Mouse (Mus musculus) midbrain, embryonic 16.5 days (tissue): ENCODE results near the gene Nhlrc1. TPM values are rescaled to one million over a fixed set of nuclear protein-coding genes. Genes with fewer than 3 reads are reported as not detected.
A peak's percentile ranks its signal among the peaks of the same experiment; 100 is the strongest.

Experiments
- ATAC-seq: fragments of 200-750 bp; cut with Nextera tagmentation; 2 replicates; pipeline ENCODE4 v1.8.0; 2017; ENCODE audit warnings: moderate TSS enrichment
- H3K27ac ChIP-seq: fragments of 300-500 bp; sonication (generic); 2 replicates; pipeline ENCODE4 v1.5.1; 2014; ENCODE audit warnings: mild to moderate bottlenecking, low read length, mixed read lengths
- H3K27me3 ChIP-seq: fragments of 300-500 bp; sonication (generic); 2 replicates; pipeline ENCODE4 v1.6.1; 2014; ENCODE audit warnings: low read depth, low read length, mixed read lengths; ENCODE audit not compliant: control insufficient read depth, insufficient read depth
- H3K36me3 ChIP-seq: fragments of 300-500 bp; sonication (generic); 2 replicates; pipeline ENCODE4 v1.6.1; 2014; ENCODE audit warnings: mild to moderate bottlenecking, low read length, moderate library complexity, mixed read lengths; ENCODE audit not compliant: control insufficient read depth, insufficient read depth
- H3K4me1 ChIP-seq: fragments of 300-500 bp; sonication (generic); 2 replicates; pipeline ENCODE4 v1.6.1; 2014; ENCODE audit warnings: mild to moderate bottlenecking, low read length, mixed read lengths; ENCODE audit not compliant: control insufficient read depth, insufficient read depth
- H3K4me2 ChIP-seq: fragments of 300-500 bp; sonication (generic); 2 replicates; pipeline ENCODE4 v1.6.1; 2014; ENCODE audit warnings: mild to moderate bottlenecking, low read length, mixed read lengths
- H3K4me3 ChIP-seq: fragments of 300-500 bp; sonication (generic); 2 replicates; pipeline ENCODE4 v1.5.1; 2014; ENCODE audit warnings: low read depth, mild to moderate bottlenecking, low read length, moderate library complexity, mixed read lengths
- H3K9ac ChIP-seq: fragments of 300-500 bp; sonication (generic); 2 replicates; pipeline ENCODE4 v1.6.1; 2014; ENCODE audit warnings: low read depth, low read length, mixed read lengths
- H3K9me3 ChIP-seq: fragments of 300-500 bp; sonication (generic); replicated peaks from 2 replicates; pipeline ENCODE4 v1.6.1; 2014; ENCODE audit warnings: mild to moderate bottlenecking, low read length, mixed read lengths; ENCODE audit not compliant: control insufficient read depth, poor library complexity, severe bottlenecking
- WGBS: fragments of 180-500 bp; shearing (Covaris S2); extraction: QIAGEN DNeasy Blood & Tissue Kit; methylation state at CpG from one replicate; pipeline ENCODE4 v1.1.7; 2014; 5-methylcytosine and 5-hydroxymethylcytosine counted together
- polyA plus RNA-seq: library from polyadenylated mRNA; unstranded; fragments of >200 nt; fragmentation: Nextera tagmentation; extraction: Ambion mirVana; gene quantifications from 2 replicates; pipeline ENCODE4 v1.2.1, GENCODE M21; 2015

The Nhlrc1 gene
- polyA plus RNA-seq, 1 experiment from 2014 or later, result 19.3 TPM

DNA sequence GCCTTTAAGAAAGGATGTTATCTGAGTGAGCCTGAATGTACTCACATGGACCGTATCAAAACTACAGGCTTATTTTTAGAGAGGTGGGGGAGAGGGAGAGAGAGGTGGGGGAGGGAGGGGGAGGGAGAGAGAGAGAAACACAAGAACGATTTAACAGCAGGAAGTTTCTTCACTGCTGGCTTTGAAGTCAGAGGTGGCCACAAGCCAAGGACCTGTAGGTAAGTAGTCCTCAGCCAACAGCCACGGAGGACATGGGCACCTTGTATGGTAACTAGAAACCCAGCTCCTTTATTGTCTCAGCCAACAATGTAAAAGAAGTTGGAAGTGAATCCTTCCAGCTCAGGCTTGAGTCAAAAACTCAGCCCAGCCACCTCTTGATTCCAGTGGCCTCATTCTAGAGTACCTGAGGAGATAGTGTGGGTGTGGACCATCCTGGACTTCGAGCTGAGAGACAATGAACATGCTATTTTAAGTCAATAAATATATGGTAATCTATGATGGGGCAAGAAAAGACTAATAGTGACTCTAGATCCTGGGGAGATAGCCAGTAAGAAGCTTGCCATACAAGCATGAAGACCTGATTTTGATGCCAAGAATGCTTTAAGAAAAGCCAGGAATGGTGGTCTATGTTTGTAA is 24.2 kb downstream of the Nhlrc1 start:
- Histone ChIP-seq H3K4me1 (no peaks in the 10 kb centered on the region), H3K27ac (no peak overlapping the region), H3K36me3 (no peaks in the 10 kb centered on the region), H3K9me3 (no peaks in the 10 kb centered on the region), H3K4me3 (no peak overlapping the region), H3K27me3 (no peaks in the 10 kb centered on the region), H3K4me2 (no peak overlapping the region), H3K9ac (no peak overlapping the region)
- 46% methylated on average over 4 of the region's 4 CpGs for WGBS
- no peak for ATAC-seq

GRCm38 (mm10) chr13:46987941-46988340 is 26.7 kb downstream of the Nhlrc1 start:
- Histone ChIP-seq H3K9ac (no peak overlapping the region), H3K4me3 (no peak overlapping the region), H3K27ac (no peak overlapping the region), H3K9me3 (no peaks in the 10 kb centered on the region), H3K27me3 (no peaks in the 10 kb centered on the region), H3K4me1 (no peaks in the 10 kb centered on the region), H3K4me2 (no peak overlapping the region), H3K36me3 (no peaks in the 10 kb centered on the region)
- WGBS, result 67% methylated on average over 8 of the region's 8 CpGs
- no peak for ATAC-seq

DNA sequence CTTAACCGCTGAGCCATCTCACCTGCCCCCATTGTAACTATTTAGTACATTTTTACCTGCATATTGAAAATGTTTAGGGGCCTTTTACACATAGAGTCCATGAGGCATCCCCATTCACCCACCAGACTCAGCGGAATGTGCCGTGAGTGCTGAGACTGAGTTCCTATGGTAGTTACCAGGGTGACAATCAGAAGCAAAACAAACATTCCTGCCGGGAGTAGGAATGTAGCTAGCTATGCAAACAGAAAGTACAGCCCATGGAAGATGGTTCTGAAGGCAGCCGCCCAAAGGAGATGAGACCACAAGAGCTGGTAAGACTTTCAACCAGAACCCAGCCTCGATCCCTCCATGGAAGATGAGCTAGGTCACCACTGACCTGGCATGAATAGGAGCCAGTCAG is 28.4 kb downstream of the Nhlrc1 start:
- 66% methylated on average over 6 of the region's 6 CpGs for WGBS

GRCm38 (mm10) chr13:46983878-46984277 is 30.8 kb downstream of the Nhlrc1 start:
- Histone ChIP-seq H3K9me3 (no peaks in the 10 kb centered on the region), H3K4me2 (no peak overlapping the region), H3K27me3 (no peaks in the 10 kb centered on the region), H3K4me1 (no peaks in the 10 kb centered on the region), H3K27ac (no peak overlapping the region), H3K9ac (no peak overlapping the region), H3K36me3 (no peaks in the 10 kb centered on the region), H3K4me3 (no peak overlapping the region)
- ATAC-seq, result no peak
- WGBS, result 93% methylated on average over 2 of the region's 2 CpGs

More for the DNA sequence above, 28.4 kb downstream of the Nhlrc1 start:
- Histone ChIP-seq H3K36me3 (no peaks in the 10 kb centered on the region), H3K9ac (no peak overlapping the region), H3K4me1 (no peaks in the 10 kb centered on the region), H3K27ac (no peak overlapping the region), H3K4me3 (no peak overlapping the region), H3K27me3 (no peaks in the 10 kb centered on the region), H3K4me2 (no peak overlapping the region), H3K9me3 (no peaks in the 10 kb centered on the region)
- no peak for ATAC-seq

DNA sequence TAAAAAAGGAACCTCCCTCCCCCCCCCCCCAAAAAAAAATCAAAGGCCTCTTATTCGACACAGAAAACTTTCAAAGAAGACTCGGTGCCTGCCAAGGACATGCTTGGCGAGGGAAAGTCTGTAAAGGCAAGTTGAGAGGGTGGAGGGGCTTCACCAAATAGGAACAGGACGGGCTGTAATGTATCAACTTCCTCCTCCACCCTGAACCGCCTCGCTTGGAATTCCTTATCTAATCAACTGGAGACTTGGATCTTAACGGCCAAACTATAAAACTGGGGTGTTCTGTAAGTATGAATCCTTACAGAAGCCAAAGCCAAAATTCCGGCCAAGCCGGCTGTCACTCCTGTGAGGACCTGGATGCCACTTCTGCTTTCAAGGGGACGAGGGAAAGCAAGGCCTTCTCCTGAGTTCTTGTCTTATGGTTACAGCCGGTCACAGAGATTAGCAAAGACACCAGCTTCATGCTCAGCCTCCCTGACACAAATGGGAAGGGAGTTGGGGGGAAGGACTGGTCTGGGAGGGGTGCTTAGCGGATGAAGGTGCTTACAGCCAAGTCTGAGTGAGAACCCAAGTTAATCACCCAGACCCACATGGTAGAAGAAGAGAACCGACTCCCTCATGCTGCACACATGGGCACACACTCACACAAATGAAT is 34.7 kb downstream of the Nhlrc1 start:
- WGBS, result 72% methylated on average over 13 of the region's 13 CpGs
- no peak for ATAC-seq
- H3K9ac ChIP-seq, result no peak overlapping the region

GRCm38 (mm10) chr13:46976532-46976931 is 38.1 kb downstream of the Nhlrc1 start:
- H3K4me1 ChIP-seq, result peaks cover 7% of the 10 kb centered on the region
- H3K27me3 ChIP-seq, result no peaks in the 10 kb centered on the region
- no peak overlapping the region for H3K4me2 ChIP-seq
- no peak overlapping the region for H3K27ac ChIP-seq
- 93% methylated on average over 7 of the region's 7 CpGs for WGBS
- ATAC-seq, result no peak
- H3K4me3 ChIP-seq, result no peak overlapping the region
- H3K9ac ChIP-seq, result no peak overlapping the region
- no peaks in the 10 kb centered on the region for H3K9me3 ChIP-seq
- no peaks in the 10 kb centered on the region for H3K36me3 ChIP-seq

More for the DNA sequence above, 34.7 kb downstream of the Nhlrc1 start:
- peaks cover 5% of the 10 kb centered on the region for H3K4me1 ChIP-seq
- H3K27ac ChIP-seq, result no peak overlapping the region
- no peaks in the 10 kb centered on the region for H3K27me3 ChIP-seq
- H3K4me2 ChIP-seq, result no peak overlapping the region
- H3K4me3 ChIP-seq, result no peak overlapping the region
- no peaks in the 10 kb centered on the region for H3K9me3 ChIP-seq
- H3K36me3 ChIP-seq, result no peaks in the 10 kb centered on the region

- no peak overlapping the region for H3K9ac ChIP-seq
- H3K27me3 ChIP-seq, result no peaks in the 10 kb centered on the region
- peaks cover 7% of the 10 kb centered on the region for H3K4me1 ChIP-seq
- H3K4me2 ChIP-seq, result peak overlapping the region; percentile 75; the same call in 1 of the 2 replicates
- no peaks in the 10 kb centered on the region for H3K9me3 ChIP-seq
- no peak overlapping the region for H3K4me3 ChIP-seq
- no peak overlapping the region for H3K27ac ChIP-seq
- no peaks in the 10 kb centered on the region for H3K36me3 ChIP-seq
- no peak for ATAC-seq
- 42% methylated on average over 4 of the region's 4 CpGs for WGBS
These were observed 38.7 kb downstream of the Nhlrc1 start for GRCm38 (mm10) chr13:46975930-46976329.

DNA sequence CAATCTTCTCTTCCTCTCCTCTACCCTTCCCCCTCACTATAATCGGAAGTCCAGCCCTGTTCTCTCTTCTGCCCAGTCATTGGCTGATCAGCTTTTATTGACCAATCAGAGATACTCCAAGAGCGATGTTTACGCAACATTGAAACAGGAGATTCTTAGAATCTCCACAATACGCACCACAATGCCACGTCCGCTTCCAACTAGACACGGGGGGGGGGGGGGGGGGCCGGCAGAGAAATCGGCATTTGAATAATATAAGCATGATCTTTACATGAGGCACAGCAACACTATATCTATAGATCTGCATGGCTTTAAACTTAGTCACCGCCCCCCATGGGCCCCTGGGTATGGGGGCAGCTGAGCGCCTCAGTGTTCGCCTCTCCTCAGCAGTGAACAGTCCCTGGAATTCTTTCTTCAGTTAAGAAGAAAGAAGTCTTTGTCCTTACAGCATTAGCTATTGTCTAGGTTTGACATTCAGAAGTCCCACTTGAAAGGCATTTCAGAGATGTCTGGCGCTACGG is 39.6 kb downstream of the Nhlrc1 start:
- WGBS, result 15% methylated on average over 13 of the region's 14 CpGs
- Histone ChIP-seq H3K9me3 (no peaks in the 10 kb centered on the region), H3K4me2 (peak overlapping the region; percentile 75), H3K27me3 (no peaks in the 10 kb centered on the region), H3K9ac (peak overlapping the region; percentile 62), H3K4me1 (peaks cover 7% of the 10 kb centered on the region), H3K4me3 (peak overlapping the region; percentile 41), H3K36me3 (no peaks in the 10 kb centered on the region), H3K27ac (peak overlapping the region; percentile 61)
- peak; percentile 96 for ATAC-seq

- Histone ChIP-seq H3K36me3 (no peaks in the 10 kb centered on the region), H3K4me2 (no peak overlapping the region), H3K9me3 (no peaks in the 10 kb centered on the region), H3K4me3 (no peak overlapping the region), H3K9ac (no peak overlapping the region), H3K4me1 (peaks cover 2% of the 10 kb centered on the region; the same call in 1 of the 2 replicates), H3K27me3 (no peaks in the 10 kb centered on the region), H3K27ac (no peak overlapping the region)
- ATAC-seq, result no peak
- WGBS, result 84% methylated on average over 10 of the region's 10 CpGs
These were observed 44.2 kb downstream of the Nhlrc1 start for GRCm38 (mm10) chr13:46970286-46970945.
